Mouse (Mus musculus): ENCODE data around the gene Wars. TPM values are rescaled to one million over a fixed set of nuclear protein-coding genes. Genes with fewer than 3 reads are reported as not detected.

Gene Wars
- polyA plus RNA-seq, 1 experiment from 2014 or later = 113 TPM

GRCm38 (mm10) chr12:108932113-108932512 is 38.1 kb upstream of the Wars start:
- H3K9ac ChIP-seq (replicated peaks; ENCODE audit: low read depth, low read length) = no peak overlapping the region
- no peak for ATAC-seq
- no peak overlapping the region for H3K27ac ChIP-seq (ENCODE audit: low read length)
- 56% methylated on average over 2 of the region's 3 CpGs for WGBS
- no peaks in the 10 kb centered on the region for H3K36me3 ChIP-seq (ENCODE audit: control insufficient read depth, insufficient read depth)
- no peaks in the 10 kb centered on the region for H3K9me3 ChIP-seq (ENCODE audit: control insufficient read depth, low read length)
- peaks cover 7% of the 10 kb centered on the region; the same call in 1 of the 2 replicates for H3K4me1 ChIP-seq (replicated peaks; ENCODE audit: control insufficient read depth, insufficient read depth, low read length)
- H3K27me3 ChIP-seq (replicated peaks; ENCODE audit: control insufficient read depth, insufficient read depth, low read length) = no peaks in the 10 kb centered on the region
- no peak overlapping the region for H3K4me3 ChIP-seq (replicated peaks; ENCODE audit: low read length)
- H3K4me2 ChIP-seq (ENCODE audit: low read length) = no peak overlapping the region

- no peak overlapping the region for H3K9ac ChIP-seq (replicated peaks; ENCODE audit: low read depth, low read length)
- H3K9me3 ChIP-seq (ENCODE audit: control insufficient read depth, low read length) = no peaks in the 10 kb centered on the region
- H3K4me3 ChIP-seq (replicated peaks; ENCODE audit: low read length) = no peak overlapping the region
- H3K27me3 ChIP-seq (replicated peaks; ENCODE audit: control insufficient read depth, insufficient read depth, low read length) = no peaks in the 10 kb centered on the region
- no peak overlapping the region for H3K4me2 ChIP-seq (ENCODE audit: low read length)
- ATAC-seq = no peak
- H3K36me3 ChIP-seq (ENCODE audit: control insufficient read depth, insufficient read depth) = no peaks in the 10 kb centered on the region
- no peak overlapping the region for H3K27ac ChIP-seq (ENCODE audit: low read length)
- WGBS = 76% methylated on average over 7 of the region's 7 CpGs
- peaks cover 10% of the 10 kb centered on the region; the same call in 1 of the 2 replicates for H3K4me1 ChIP-seq (replicated peaks; ENCODE audit: control insufficient read depth, insufficient read depth, low read length)
Observed at GRCm38 (mm10) chr12:108931341-108932053, 37.5 kb upstream of the Wars start.

- no peaks in the 10 kb centered on the region for H3K27me3 ChIP-seq (replicated peaks; ENCODE audit: control insufficient read depth, insufficient read depth, low read length)
- peak; percentile 45; the same call in 1 of the 2 replicates for ATAC-seq
- no peak overlapping the region for H3K4me3 ChIP-seq (replicated peaks; ENCODE audit: low read length)
- H3K4me1 ChIP-seq (replicated peaks; ENCODE audit: control insufficient read depth, insufficient read depth, low read length) = peaks cover 10% of the 10 kb centered on the region; the same call in 1 of the 2 replicates
- no peak overlapping the region for H3K27ac ChIP-seq (ENCODE audit: low read length)
- H3K9me3 ChIP-seq (ENCODE audit: control insufficient read depth, low read length) = no peaks in the 10 kb centered on the region
- WGBS = 56% methylated on average over 3 of the region's 3 CpGs
- H3K4me2 ChIP-seq (ENCODE audit: low read length) = no peak overlapping the region
- no peaks in the 10 kb centered on the region for H3K36me3 ChIP-seq (ENCODE audit: control insufficient read depth, insufficient read depth)
- no peak overlapping the region for H3K9ac ChIP-seq (replicated peaks; ENCODE audit: low read depth, low read length)
Observed at GRCm38 (mm10) chr12:108929475-108929874, 35.5 kb upstream of the Wars start.

- WGBS = 95% methylated on average over 2 of the region's 2 CpGs
Observed at GRCm38 (mm10) chr12:108928249-108928648, 34.3 kb upstream of the Wars start.

GRCm38 (mm10) chr12:108926606-108927111 is 32.7 kb upstream of the Wars start:
- ATAC-seq = no peak
- Histone ChIP-seq H3K9me3 (ENCODE audit: control insufficient read depth, low read length) (no peaks in the 10 kb centered on the region), H3K36me3 (ENCODE audit: control insufficient read depth, insufficient read depth) (no peaks in the 10 kb centered on the region), H3K27me3 (replicated peaks; ENCODE audit: control insufficient read depth, insufficient read depth, low read length) (no peaks in the 10 kb centered on the region), H3K27ac (ENCODE audit: low read length) (no peak overlapping the region), H3K4me2 (ENCODE audit: low read length) (no peak overlapping the region), H3K4me3 (replicated peaks; ENCODE audit: low read length) (no peak overlapping the region), H3K4me1 (replicated peaks; ENCODE audit: control insufficient read depth, insufficient read depth, low read length) (peaks cover 10% of the 10 kb centered on the region; the same call in 1 of the 2 replicates), H3K9ac (replicated peaks; ENCODE audit: low read depth, low read length) (no peak overlapping the region)
- 51% methylated on average over 8 of the region's 11 CpGs for WGBS

More at GRCm38 (mm10) chr12:108928249-108928648, 34.3 kb upstream of the Wars start:
- Histone ChIP-seq H3K4me1 (replicated peaks; ENCODE audit: control insufficient read depth, insufficient read depth, low read length) (peaks cover 10% of the 10 kb centered on the region; the same call in 1 of the 2 replicates), H3K9me3 (ENCODE audit: control insufficient read depth, low read length) (no peaks in the 10 kb centered on the region), H3K4me2 (ENCODE audit: low read length) (no peak overlapping the region), H3K9ac (replicated peaks; ENCODE audit: low read depth, low read length) (no peak overlapping the region), H3K27me3 (replicated peaks; ENCODE audit: control insufficient read depth, insufficient read depth, low read length) (no peaks in the 10 kb centered on the region), H3K27ac (ENCODE audit: low read length) (no peak overlapping the region), H3K36me3 (ENCODE audit: control insufficient read depth, insufficient read depth) (no peaks in the 10 kb centered on the region), H3K4me3 (replicated peaks; ENCODE audit: low read length) (no peak overlapping the region)
- no peak for ATAC-seq

GRCm38 (mm10) chr12:108918753-108919152 is 24.8 kb upstream of the Wars start:
- WGBS = 75% methylated on average over 4 of the region's 4 CpGs
- Histone ChIP-seq H3K9me3 (ENCODE audit: control insufficient read depth, low read length) (no peaks in the 10 kb centered on the region), H3K4me3 (replicated peaks; ENCODE audit: low read length) (no peak overlapping the region), H3K27me3 (replicated peaks; ENCODE audit: control insufficient read depth, insufficient read depth, low read length) (no peaks in the 10 kb centered on the region), H3K4me1 (replicated peaks; ENCODE audit: control insufficient read depth, insufficient read depth, low read length) (peaks cover 35% of the 10 kb centered on the region), H3K9ac (replicated peaks; ENCODE audit: low read depth, low read length) (no peak overlapping the region), H3K36me3 (ENCODE audit: control insufficient read depth, insufficient read depth) (no peaks in the 10 kb centered on the region), H3K4me2 (ENCODE audit: low read length) (no peak overlapping the region), H3K27ac (ENCODE audit: low read length) (no peak overlapping the region)
- no peak for ATAC-seq

- H3K9me3 ChIP-seq (ENCODE audit: control insufficient read depth, low read length) = no peaks in the 10 kb centered on the region
- no peak overlapping the region for H3K4me2 ChIP-seq (ENCODE audit: low read length)
- H3K4me3 ChIP-seq (replicated peaks; ENCODE audit: low read length) = no peak overlapping the region
- no peak overlapping the region for H3K27ac ChIP-seq (ENCODE audit: low read length)
- peaks cover 35% of the 10 kb centered on the region for H3K4me1 ChIP-seq (replicated peaks; ENCODE audit: control insufficient read depth, insufficient read depth, low read length)
- no peak for ATAC-seq
- no peak overlapping the region for H3K9ac ChIP-seq (replicated peaks; ENCODE audit: low read depth, low read length)
- H3K36me3 ChIP-seq (ENCODE audit: control insufficient read depth, insufficient read depth) = no peaks in the 10 kb centered on the region
- no peaks in the 10 kb centered on the region for H3K27me3 ChIP-seq (replicated peaks; ENCODE audit: control insufficient read depth, insufficient read depth, low read length)
- 12% methylated on average over 9 of the region's 9 CpGs for WGBS
Observed at GRCm38 (mm10) chr12:108917509-108917908, 23.5 kb upstream of the Wars start.

- 22% methylated on average over 7 of the region's 7 CpGs for WGBS
- Histone ChIP-seq H3K9me3 (ENCODE audit: control insufficient read depth, low read length) (no peaks in the 10 kb centered on the region), H3K36me3 (ENCODE audit: control insufficient read depth, insufficient read depth) (no peaks in the 10 kb centered on the region), H3K27ac (ENCODE audit: low read length) (no peak overlapping the region), H3K4me1 (replicated peaks; ENCODE audit: control insufficient read depth, insufficient read depth, low read length) (peaks cover 35% of the 10 kb centered on the region), H3K9ac (replicated peaks; ENCODE audit: low read depth, low read length) (no peak overlapping the region), H3K4me2 (ENCODE audit: low read length) (no peak overlapping the region), H3K4me3 (replicated peaks; ENCODE audit: low read length) (no peak overlapping the region), H3K27me3 (replicated peaks; ENCODE audit: control insufficient read depth, insufficient read depth, low read length) (no peaks in the 10 kb centered on the region)
- ATAC-seq = peak; percentile 76
Observed at GRCm38 (mm10) chr12:108916447-108917042, 22.6 kb upstream of the Wars start.

- WGBS = 9% methylated on average over 6 of the region's 6 CpGs
- H3K9me3 ChIP-seq (ENCODE audit: control insufficient read depth, low read length) = no peaks in the 10 kb centered on the region
- no peak overlapping the region for H3K4me3 ChIP-seq (replicated peaks; ENCODE audit: low read length)
- H3K27ac ChIP-seq (ENCODE audit: low read length) = no peak overlapping the region
- H3K4me2 ChIP-seq (ENCODE audit: low read length) = no peak overlapping the region
- no peaks in the 10 kb centered on the region for H3K36me3 ChIP-seq (ENCODE audit: control insufficient read depth, insufficient read depth)
- no peak overlapping the region for H3K9ac ChIP-seq (replicated peaks; ENCODE audit: low read depth, low read length)
- no peaks in the 10 kb centered on the region for H3K27me3 ChIP-seq (replicated peaks; ENCODE audit: control insufficient read depth, insufficient read depth, low read length)
- peaks cover 35% of the 10 kb centered on the region for H3K4me1 ChIP-seq (replicated peaks; ENCODE audit: control insufficient read depth, insufficient read depth, low read length)
- peak; percentile 79 for ATAC-seq
Observed at GRCm38 (mm10) chr12:108915893-108916292, 21.9 kb upstream of the Wars start.
